Mouse (Mus musculus) lung, adult 18-20 months (tissue): Measurements from ENCODE around the gene Tsks.

Experiments used
- DNase-seq, 2 experiments: peaks; one replicate each; pipeline ENCODE4 v3.0.0; 2022; ENCODE audit warnings: mixed read lengths in 2 of 2

Tsks gene

DNA sequence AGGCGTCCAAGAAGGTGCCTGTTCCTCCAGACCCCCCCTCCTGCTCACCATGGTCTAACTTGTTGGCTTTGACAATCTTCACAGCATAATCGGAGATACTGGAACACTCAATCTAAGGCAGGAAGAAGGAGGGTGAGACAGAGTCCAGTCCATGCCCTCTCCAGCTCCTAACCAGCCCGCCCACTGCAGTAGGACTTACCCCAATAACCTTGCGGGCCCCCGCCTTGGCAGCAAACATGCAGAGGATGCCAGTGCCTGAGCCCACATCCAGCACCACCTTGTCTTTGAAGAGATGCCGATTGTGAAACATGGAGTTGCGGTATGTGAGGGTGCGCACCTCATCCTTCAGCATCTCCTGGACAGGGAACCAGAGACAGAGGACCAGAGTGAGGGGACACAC, 38.5 kb downstream of the Tsks start:
- no peak for DNase-seq

DNA sequence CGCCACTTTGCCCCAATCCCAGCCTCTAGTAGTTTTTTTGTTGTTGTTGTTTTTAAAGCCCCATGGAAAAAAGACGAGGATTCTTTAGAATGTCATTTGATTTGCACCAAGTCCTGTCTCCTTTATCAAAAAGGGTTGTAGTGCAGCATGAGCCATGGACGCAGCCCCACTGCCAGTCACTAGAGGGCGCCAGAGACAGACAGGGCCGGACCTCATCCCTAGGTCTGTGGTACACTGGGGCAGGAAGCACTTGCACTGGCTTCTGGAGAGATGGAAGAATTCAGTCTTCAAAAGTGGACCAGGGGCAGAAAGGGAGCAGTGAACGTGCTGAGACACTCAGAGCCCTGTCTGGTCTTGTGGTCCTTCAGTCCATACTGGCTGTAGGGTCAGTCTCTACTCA, 40.1 kb downstream of the Tsks start:
- peak; percentile 83 to 89 for DNase-seq

GRCm38 (mm10) chr7:44983944-44984832, 41.2 kb downstream of the Tsks start:
- DNase-seq, result no peak

GRCm38 (mm10) chr7:44984833-44985164, 41.8 kb downstream of the Tsks start:
- no peak for DNase-seq

- peak; percentile 68 to 81 for DNase-seq
Observed at GRCm38 (mm10) chr7:44985595-44986191, 42.7 kb downstream of the Tsks start.

- DNase-seq, result peak; percentile 100
Observed at GRCm38 (mm10) chr7:44986192-44986878, 43.3 kb downstream of the Tsks start, which contains the start of gene Prmt1. Gene Prmt1 (minus strand): TSS chr7:44986568.

DNA sequence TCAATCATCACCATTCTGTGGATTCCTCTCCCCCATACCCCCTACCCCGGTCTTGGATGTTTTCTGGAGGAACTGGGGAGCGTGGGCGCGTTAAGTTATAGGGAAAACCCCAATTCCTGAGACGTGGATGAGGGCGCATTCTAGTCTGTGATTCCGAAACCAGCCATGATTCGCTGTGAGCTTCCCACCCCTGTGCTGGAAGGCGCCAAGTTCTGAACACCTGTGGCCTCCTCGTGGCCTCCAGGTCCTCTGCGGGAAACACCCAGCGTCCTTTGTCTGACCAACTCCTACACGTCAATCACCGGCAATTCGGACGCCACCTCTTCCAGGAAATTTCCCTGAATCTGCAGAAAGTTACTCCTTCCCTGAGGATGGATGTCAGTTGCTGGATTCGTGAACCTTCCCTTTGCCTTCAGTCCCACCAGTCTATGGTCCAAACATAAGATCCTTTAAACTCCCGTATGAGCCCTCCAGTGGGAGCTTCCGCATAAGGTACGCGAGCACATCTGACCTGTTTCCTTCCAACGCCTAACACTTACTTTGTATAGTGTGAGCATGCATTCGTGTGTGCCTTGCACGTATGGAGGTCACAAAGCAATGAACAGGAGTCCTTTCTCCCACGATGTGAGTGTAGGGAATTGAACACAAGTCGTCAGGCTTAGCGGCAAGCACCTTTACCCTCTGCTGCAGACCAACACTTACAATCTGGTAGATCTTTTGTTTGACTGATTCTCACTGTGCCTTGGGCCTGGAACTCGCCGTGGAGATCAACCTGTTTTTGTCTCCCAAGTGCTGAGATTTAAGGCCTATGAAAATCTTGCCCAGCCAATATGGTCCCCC, 44.1 kb downstream of the Tsks start:
- no peak for DNase-seq

- peak in 1 of 2 experiments; percentile 5 for DNase-seq
Observed at GRCm38 (mm10) chr7:44996672-44997071, 53.7 kb downstream of the Tsks start.

DNA sequence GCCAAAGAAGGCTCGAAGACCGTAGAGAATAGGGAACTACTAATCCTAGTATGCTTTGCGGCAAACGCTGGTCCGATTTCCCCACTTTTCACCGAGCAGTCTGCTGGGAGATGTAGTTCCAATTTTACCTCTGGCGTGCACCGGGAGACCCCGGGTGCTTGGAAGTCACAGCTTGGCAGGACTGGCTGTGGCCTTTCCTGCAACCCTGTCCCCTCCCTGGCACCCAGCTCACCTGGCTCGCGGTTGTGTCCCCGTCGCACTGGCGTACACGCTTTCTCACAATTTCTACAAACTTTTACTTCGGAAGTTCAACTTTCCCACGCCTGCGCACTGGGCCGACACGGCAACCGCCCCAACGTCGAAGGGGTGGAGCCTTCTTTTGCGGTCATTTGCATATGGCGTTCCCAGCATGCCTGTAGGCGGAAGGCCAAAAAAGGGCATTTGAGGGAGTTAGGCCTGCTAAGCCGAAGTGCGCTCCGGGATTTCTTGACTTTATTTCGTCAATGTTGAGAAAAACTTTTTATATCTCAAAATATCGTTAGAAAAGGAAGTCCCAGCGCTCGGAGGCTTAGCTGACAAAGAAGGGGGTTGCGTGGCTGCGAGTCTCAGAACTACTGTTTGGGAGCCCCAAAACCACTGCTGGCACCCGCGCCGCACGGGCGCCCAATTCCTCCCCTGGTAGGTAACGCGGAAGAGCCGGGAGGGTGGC, 54.4 kb downstream of the Tsks start, which contains the start of gene Irf3:
TSS of gene Irf3 (plus strand) at position 418 of the 709 bp plus-strand sequence.
- peak; percentile 96 to 98 for DNase-seq

DNA sequence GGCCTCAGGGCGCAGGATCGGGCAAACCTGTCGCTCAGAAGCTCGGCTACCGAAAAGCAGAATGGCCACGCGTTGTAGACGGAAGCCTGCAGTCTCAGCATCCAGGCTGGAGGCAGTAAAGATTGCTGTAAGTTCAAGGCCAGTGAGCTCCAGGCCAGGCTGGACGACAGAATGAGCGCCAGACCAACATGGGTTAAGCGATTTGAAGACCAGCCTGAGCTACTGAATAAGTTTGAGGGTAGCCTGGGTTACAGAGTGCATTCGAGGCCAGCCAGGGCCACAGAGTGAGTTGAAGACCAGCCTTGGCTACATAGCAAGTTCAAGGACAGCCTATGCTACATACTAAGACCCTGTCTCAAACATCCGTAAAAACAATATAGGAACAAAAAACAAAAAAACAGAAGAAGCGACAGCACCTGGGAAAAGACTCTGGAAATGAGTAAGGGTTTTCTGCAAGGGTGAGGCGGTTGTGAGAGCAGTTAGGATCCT, 55.0 kb downstream of the Tsks start:
- no peak for DNase-seq

DNA sequence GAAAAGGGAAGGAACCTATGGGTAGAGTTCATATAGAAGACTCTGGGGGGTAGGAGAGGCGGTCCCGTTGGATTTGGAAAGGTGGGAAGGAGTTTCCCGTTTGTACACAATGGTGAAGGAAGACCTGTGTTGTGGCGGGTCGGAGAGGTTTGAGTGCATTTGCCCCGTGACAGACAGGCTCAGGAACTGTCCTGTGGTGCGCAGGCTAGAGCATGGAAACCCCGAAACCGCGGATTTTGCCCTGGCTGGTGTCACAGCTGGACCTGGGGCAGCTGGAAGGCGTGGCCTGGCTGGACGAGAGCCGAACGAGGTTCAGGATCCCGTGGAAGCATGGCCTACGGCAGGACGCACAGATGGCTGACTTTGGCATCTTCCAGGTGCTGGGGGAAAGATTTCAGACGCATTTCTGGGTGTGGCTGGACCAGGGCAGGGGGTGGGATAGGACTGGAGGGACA, 55.5 kb downstream of the Tsks start, which contains the start of gene Bcl2l12:
TSS of gene Bcl2l12 (minus strand) at position 212 of the 455 bp plus-strand sequence.
- peak; percentile 56 to 64 for DNase-seq

- peak in 1 of 2 experiments; percentile 29 for DNase-seq
Observed at GRCm38 (mm10) chr7:44999753-45000152, 56.7 kb downstream of the Tsks start.

DNA sequence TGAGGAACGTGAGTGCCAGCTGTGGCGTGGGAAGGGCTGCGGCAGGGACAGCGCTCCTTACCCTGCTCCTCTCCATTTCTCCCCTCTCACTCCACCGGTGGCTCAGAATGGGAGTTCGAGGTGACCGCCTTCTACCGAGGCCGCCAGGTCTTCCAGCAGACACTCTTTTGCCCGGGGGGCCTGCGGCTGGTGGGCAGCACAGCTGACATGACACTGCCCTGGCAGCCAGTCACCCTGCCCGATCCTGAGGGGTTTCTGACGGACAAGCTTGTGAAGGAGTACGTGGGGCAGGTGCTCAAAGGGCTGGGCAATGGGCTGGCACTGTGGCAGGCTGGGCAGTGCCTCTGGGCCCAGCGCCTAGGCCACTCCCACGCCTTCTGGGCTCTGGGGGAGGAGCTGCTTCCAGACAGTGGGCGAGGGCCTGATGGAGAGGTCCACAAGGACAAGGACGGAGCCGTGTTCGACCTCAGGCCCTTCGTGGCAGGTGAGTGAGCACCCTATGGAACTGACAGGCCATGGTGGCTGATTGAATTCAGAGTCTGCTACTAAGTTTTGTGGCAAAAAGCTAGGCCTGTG, 57.6 kb downstream of the Tsks start:
- peak in 1 of 2 experiments; percentile 15 for DNase-seq

DNA sequence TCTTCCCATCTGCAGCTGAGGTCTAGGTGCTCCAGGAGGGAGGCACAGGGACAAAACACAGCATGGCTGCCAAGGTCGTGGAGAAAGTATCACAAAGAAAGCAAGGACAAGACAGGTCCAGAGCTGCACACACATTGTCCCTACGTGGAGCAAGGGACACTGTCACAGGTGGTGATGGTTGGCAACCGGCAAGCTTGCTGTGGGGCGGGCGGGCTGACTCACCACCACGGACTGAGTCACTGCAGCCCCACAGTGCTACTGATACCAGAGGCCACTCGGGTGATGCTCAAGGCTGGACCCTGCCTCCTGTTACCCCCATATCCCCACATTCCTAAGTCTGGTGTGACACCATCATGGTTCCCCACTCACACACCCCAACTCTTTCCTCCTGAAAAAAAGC, 59.4 kb downstream of the Tsks start:
- no peak for DNase-seq

DNA sequence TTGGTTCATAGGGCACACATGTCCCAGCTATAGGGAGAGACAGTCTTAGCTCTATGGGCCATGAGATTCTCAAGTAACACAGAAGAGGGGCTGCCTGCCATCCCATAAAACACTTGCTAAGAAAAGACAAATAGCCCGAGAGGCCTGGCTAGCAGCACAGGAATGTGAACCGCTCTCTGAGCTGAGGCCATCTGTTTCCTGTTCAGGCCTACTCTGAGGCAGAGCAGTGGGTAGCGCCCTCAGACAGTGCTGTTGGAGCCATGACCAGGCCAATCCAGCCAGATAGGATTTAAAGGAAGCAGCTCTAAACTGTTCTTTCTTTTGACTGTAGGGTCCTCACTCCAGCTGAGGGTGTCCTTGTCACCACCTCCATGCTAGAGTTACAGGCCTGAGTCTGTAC, 61.5 kb downstream of the Tsks start:
- DNase-seq, result no peak

GRCm38 (mm10) chr7:45005321-45005992, 62.5 kb downstream of the Tsks start:
- DNase-seq, result no peak

DNA sequence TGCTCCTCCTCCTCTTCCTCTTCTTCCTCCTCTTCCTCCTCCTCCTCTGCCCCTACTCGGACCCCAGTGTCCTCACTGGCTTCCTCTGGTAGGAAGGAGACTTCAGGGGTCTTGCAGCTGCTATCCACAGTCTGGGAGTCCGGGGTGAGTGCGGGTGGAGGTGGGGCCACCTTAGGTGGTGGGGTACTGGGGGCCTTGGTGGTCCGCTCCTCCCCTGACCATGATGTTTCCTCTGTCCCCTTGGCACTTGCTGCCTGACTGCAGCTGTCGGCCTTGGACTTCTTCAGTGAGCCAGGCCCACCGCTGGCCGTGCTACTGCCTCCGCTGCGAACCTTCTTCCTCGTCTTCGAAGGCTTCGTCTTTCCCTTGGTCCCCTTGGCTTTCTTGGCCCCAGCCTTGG, 63.5 kb downstream of the Tsks start:
- DNase-seq, result no peak

GRCm38 (mm10) chr7:45007141-45007540, 64.1 kb downstream of the Tsks start:
- no peak for DNase-seq
